Mouse (Mus musculus) fibroblast of lung, adult 2 months (primary cell): ENCODE measurements at regions not wholly inside any gene's neighbourhood (a gene's known extent, or its start where the extent isn't known, plus 50 kb on each side); places are given as distances from the start of the nearest gene placed in this dataset.

ENCODE experiments used
- DNase-seq: peaks from one replicate; pipeline ENCODE4 v3.0.0-alpha.2; 2011; ENCODE audit warnings: low read depth

- no peak for DNase-seq
Measured at GRCm38 (mm10) chr9:59153126-59153525, 116.9 kb upstream of the Neo1 start.

DNA sequence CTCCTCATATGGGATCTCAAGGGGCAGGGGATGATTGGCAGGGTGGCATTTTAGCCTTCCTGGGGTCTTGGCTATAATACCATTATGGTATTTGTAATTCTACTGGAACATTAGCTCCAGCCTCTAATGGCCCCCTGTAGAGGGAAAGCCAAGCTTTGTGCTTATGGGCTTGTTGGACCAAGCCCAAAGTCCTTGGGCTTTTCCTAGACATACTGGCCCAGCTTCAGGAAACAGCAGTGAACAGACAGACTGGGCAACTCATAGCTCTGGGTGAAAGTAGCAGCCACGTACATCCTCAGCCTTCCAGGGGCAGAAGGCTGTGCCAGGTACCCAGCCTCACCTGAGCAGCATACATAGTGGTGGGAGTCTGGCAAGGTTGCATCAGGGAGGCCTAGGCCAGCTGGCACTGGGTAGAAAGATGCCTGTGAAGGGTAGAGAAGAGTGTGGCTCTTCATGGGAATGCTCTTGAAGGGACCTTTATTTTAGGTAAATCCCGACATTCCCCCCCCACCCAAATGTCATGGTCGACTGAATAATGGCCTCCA lies 108.1 kb upstream of the Neo1 start:
- no peak for DNase-seq

GRCm38 (mm10) chr9:59143610-59144009 lies 107.4 kb upstream of the Neo1 start:
- DNase-seq = no peak

- no peak for DNase-seq
Measured at GRCm38 (mm10) chr9:59134171-59135041, 98.2 kb upstream of the Neo1 start.

DNA sequence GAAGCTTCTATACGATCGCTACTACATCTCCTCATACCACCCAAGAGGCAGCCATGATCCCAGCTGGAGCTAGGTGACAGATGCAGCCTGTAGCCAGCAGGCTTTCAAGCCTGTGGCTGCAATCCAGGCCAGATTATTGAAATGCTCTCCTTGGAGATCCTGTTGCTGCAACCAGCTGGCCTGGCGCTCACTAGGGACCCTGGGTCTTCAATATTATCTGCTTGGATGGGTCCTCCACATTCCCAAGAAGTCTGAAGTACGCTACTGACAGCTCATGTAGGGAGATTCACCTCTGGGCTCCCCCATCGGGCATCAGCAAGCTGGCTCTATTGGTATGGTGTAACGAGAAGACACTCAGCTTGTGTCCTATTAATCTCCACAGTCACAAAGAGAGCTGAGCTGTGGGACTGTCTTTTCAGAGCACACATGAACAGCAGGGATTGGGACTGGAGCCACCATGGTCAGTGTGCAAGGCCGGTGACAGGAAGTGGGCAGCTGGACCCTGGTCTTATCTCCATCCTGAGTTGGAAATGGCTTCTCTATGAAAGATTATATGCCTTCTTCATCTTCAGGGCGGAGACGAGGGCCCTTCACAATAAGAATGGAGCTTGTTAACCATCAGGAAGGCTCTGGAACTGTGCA lies 93.6 kb upstream of the Neo1 start:
- DNase-seq = no peak

DNA sequence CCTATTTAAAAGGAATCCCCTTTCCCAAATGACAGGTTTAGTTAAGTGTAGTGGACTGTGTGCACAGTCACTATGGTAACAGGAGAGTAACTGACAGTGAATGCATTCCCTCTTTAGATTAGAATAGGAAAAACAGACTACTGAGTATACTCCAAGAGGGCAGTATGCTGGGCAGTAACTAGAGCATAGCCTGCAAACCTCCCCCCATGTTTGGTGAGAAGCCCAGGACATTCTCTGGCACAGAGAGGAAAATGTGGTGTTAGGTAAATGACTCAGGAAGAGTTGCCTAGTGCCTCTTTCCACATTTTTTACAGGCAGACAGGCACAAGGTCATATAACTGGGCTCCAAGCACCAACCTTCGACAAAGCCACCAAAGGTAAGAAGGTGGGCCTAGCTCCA lies 93.0 kb upstream of the Neo1 start:
- no peak for DNase-seq

DNA sequence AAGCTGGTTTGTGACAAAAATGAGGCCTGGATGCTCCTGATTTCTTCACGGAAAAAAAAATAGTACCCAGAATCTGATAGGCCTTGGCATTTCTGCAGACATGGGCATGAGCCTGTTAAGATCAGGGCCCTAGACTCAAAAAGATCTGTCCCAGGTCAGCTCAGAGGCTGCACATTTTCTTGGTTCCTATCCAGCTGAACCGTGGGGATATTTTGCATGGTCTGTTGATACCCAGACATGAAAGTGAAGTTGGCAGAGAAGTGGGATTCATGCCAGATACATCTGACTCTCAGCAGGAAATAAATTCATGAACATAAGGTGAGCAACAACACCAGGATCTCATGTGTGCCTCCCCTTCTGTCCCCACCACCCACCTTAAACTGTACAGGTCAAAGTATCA lies 91.8 kb upstream of the Neo1 start:
- DNase-seq = no peak

DNA sequence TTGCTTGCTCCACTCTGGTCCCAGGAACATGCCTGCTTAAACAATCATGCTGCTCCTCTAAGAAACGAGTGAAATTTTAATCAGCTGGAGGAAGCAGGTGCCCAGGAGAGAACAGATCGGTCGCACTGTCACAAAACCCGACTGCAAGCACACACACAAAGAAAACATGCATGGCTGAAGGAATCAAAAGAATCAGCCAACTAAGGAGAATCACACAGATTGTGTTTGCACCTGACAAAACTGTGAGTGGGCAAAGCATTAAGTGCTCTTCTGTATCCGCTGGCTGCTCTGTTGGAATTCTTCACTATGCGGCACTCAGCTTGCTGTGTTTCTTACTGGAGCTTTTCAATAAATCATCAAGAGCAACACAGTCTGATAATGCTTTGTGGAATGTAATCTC lies 89.6 kb upstream of the Neo1 start:
- no peak for DNase-seq

DNA sequence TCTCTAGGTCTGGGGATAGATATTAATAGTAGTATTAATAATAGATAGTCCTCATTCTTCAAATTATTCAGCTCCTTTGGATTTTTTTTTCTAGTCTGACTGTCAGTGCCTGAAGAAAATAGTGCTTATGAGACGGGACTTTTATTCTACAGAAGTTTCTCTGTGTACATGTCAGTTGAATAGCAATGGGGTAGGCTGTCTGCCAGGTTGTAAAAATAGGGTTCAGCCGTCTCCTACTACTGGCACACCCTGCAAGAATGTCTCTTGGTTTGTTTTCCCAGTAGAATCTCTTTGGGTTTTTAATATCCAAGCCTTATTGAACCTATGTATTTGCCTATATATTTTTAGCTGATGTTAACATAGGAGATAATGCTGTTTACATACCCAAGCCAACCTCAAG lies 80.3 kb upstream of the Neo1 start:
- DNase-seq = no peak

DNA sequence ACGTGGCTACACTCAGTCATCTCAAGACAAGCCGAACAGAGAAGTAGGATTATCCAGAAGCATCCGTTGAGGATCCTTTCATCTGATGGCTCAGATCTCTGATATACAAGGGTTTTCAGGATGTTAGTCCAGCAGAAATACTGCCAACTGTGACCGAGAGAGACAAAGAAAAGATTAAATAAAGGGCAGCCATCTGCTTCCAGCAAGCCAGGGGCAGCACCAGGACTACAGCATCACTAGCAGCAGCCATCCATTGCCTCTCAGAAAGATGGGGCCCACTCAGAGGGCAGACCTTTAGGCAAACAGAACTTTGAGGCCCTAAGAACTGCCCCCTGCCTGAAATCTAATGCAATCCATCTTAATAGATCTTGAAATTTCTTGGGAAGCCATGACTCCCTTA lies 77.6 kb upstream of the Neo1 start:
- DNase-seq = no peak

DNA sequence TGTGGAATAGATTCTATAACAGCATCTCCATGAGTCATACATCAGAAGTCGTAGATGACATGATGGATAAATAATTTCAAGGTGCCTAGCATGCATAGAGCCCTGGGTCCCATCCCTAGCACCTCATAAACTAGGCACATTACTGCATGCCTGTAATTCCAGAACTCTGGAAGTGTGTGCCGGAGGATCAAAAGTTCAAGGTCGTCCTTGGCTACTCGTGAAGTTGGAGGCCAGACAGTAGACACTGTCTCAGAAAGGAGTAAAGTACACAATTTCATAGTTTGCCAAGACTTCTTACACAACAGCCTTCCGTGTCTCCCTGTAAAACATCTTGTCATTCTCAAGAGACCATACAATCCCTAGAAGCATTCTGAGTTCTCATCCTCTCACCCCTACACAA lies 63.5 kb upstream of the Neo1 start:
- DNase-seq = no peak

- DNase-seq = peak; percentile 26
Measured at GRCm38 (mm10) chr9:59097564-59097963, 61.3 kb upstream of the Neo1 start.

DNA sequence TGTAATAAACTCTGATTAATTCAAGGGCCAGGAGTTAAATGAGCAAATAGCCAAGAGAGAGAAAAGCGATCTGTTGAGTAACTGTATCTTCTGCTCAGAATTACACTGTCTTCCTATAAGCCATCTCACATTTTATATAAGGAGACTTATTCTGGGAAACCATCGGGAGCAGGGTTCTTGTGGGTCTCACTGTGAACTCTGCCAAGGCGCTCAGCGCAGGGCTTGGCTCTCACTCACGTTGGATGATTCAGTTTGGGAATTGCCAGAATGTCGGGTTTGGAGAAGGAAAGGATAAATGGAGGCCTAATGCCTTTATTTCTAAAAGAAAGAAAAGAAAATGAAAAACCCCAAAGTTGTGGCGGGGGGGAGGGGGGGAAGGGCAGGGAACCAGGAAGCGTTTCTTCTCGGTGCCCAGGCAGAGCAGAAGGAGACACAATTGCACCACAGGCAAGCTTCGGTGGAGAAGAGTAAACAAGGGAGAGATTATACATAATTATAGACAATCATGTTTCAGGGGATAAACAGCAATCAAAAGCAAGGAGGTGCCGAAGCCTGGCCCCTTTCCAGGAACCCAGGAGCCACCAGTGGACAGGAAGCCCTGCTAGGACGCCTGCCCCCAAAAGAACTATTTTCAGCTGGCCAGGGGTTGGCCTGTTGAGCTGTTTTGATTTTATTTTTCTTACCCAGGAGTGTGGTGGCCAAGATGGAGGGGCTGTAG lies 60.5 kb upstream of the Neo1 start:
- peak; percentile 64 for DNase-seq

GRCm38 (mm10) chr9:59095626-59096025 lies 59.4 kb upstream of the Neo1 start:
- DNase-seq = no peak

DNA sequence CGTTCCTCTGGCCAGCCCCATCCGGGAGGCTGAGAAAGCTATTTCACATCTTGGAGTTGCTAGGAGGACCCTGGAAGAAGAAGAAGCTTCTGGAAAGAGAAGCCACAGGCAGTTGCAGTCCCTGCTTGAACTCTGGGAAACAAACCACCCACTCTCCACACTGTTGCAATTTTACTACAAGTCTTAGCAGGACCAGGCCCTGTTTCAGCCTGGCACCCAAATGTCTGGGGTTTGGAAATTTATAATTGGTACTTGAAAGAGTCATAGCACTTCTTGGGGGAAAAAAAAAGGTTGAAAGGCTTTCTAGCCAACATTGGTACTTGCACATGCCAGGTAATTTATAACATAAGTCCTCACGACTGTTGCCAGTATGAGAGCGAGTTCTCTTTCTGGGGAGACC lies 57.9 kb upstream of the Neo1 start:
- no peak for DNase-seq

- DNase-seq = no peak
Measured at GRCm38 (mm10) chr9:59091179-59091578, 54.9 kb upstream of the Neo1 start.

DNA sequence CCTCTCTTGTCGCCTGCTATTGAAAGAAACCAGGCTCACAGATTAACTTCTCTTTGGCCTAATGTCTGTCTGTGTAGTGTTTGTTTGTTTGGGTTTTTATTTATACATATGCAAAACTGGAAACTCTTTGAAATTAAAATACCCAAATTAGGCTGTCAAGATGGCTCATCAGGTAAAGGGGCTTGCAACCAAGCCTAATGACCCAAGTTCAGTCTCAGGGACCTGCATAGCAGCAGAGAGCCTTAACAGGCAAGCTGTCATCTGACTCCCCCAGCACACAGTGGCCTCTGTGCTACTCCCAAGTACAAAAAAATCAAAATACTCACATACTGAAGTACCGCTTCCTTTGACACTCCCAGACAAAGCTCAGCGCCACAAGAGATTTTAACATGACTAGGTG lies 51.5 kb upstream of the Neo1 start:
- DNase-seq = no peak

DNA sequence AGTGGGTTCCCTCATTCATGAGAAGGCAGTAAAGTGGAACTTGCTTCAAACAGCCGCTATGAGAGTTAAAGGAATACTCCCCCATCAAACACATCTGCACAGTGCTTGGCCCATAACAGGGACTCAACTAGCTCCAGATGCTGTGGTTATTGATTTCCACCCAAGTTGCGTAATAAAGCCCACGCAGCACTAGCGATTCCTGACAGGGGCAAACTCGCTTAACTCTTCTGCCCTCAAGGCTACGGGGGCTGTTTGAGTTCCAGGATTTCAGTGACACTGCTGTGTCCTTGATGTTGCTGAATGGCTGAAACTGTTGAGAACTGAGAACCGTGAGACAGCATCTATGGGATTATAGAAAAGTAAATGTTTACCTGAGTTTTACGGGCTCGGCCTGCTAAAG lies 50.9 kb upstream of the Neo1 start:
- DNase-seq = no peak

DNA sequence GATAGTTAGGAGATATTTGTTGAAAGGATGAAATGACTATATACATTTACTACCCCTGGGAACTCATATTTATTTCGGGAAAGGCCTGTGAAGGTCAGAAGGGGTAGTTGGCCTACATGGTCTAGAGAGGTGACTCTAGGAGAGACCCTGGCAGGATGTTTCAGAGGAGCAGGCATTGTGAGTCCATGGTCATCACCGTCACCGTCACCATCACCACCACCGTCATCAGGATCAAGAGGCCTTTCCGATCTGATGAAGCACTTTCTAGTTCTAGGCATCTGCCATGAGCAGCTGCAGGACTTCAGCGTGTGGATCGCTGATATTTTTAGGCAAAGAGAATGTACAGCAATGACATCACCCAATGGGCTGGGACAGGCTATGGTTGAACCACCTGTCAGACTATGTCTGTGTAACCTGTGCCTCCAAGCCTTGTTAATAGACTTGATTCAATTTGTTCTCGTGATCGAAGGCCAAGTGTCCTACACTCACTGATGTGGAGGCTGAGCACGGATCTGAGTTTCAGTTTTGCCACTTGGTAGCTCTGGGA lies 50.4 kb upstream of the Neo1 start:
- no peak for DNase-seq
